Mouse (Mus musculus) leukemia stem cell, adult 10-12 weeks (primary cell): ENCODE results near the gene Zfp600. TPM values are rescaled to one million over a fixed set of nuclear protein-coding genes. Genes with fewer than 3 reads are reported as not detected.

Experiments
- polyA plus RNA-seq: library from polyadenylated mRNA; stranded (reverse); fragments of >175 nt; gene quantifications from 2 replicates; pipeline ENCODE4 v1.2.3, GENCODE M21; 2012; ENCODE audit warnings: low replicate concordance

Zfp600 gene
- 0.06 TPM in 1 of 2 replicates, not detected in the other for polyA plus RNA-seq

DNA sequence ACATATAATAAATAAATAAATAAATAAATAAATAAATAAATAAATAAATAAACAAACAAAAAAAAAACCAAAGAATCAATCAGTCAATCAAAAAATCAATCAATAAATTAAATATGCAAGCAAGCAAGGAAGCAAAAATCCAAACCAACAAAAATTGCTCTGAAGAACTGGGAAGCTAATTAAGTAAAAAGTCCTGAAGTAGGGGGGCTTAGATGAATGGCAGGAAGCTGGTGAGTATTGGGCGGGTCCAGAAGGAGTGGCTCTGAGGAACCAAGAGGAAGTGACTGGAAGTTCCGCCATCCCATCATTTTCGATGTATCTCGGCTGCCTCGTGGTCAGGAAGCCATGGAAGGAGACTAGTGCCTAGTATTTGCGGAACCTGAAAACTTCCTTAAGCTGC is at the start of gene Zfp600:
Zfp600 (plus strand) TSS at position 301 of the 400 bp plus-strand sequence.

Other genes starting within 250 kb of the Zfp600 start
- not detected in 2 replicates for gene Zfp987, start 59.5 kb upstream of the Zfp600 start, polyA plus RNA-seq